Mouse (Mus musculus) gonadal fat pad, adult 2 months (tissue): ENCODE results near the gene Lta. TPM values are rescaled to one million over a fixed set of nuclear protein-coding genes. Genes with fewer than 3 reads are reported as not detected.

Experiments
- DNase-seq: peaks from one replicate; pipeline ENCODE4 v3.0.0-alpha.2; 2012; ENCODE audit warnings: low read depth
- polyA plus RNA-seq: library from polyadenylated mRNA; depleted of rRNA; stranded (reverse); fragments of >200 nt; gene quantifications from 2 replicates; pipeline ENCODE4 v1.2.3, GENCODE M21; 2012

The Lta gene
- polyA plus RNA-seq, 1 experiment: 0.28 TPM

DNA sequence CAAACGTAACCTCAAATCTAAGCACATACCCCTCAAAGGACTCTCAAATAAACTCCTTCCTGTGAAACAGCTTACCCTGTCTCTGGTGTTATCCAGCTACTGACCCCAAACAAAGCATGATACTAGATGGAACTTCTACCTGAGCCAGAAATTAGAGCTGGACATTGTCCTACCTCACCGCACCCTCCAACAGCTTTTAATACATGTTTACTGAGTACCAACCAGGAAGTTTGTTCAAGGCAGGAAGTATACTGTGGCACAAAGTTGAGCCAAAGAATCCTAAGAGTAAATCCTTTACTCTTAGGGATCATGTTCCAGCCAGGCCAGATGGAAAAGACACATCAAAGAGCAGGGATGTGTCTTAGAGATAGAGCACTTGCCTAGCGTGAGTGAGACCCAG, 5.4 kb upstream of the Lta start:
- no peak for DNase-seq

GRCm38 (mm10) chr17:35209785-35210535, 4.8 kb upstream of the Lta start:
- no peak for DNase-seq

DNA sequence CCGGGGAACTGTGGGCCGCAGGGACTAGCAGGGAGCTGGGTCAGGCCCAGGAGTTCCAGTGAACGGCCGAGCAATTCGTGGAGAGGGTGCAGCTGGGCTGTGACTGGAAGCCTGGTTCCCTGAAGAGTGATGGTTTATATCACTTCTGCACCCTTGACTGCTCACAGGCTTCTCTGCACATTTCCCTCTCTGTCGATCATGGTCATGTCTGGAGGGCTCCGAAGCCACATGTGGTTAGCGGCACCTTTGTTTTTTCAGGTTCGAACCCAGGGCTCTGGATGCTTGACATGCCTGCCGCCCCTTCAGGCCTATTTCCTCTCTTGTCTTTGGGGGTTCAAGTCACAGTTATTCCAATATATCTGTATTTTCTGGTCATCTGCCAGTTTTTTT, 224 bp upstream of the Lta start:
- DNase-seq: no peak

DNA sequence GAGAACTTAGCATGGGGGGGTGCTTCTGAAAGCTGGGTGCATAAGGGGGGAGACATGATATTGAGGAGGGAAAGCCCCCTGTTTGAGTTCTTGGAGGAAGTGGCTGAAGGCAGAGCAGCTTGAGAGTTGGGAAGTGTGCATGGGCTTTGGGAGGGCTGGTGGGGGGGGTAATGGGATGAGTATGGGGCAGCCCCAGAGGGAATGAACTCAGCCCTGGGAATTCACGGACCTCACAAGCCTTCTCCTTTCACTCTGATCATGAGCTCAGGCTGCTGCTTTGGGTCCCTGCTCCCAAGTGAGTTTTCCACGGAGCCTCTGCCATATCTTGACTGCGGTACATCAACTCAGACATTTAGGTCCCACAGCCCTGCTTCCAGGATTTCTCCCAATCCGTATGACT, 2.7 kb downstream of the Lta start:
- DNase-seq: no peak

DNA sequence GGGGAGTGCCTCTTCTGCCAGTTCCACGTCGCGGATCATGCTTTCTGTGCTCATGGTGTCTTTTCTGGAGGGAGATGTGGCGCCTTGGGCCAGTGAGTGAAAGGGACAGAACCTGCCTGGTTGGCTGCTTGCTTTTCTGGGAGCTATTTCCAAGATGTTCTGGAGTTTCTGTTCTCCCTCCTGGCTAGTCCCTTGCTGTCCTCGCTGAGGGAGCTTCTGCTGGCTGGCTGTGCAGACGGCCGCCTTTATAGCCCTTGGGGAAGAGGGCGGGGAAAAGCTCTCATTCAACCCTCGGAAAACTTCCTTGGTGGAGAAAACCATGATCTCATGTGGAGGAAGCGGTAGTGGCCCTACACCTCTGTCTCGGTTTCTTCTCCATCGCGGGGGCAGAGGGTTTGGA, 3.4 kb downstream of the Lta start, which contains the start of gene Tnf:
Gene Tnf, minus strand, starts transcription at position 221 of the 400 bp plus-strand sequence.
- no peak for DNase-seq

DNA sequence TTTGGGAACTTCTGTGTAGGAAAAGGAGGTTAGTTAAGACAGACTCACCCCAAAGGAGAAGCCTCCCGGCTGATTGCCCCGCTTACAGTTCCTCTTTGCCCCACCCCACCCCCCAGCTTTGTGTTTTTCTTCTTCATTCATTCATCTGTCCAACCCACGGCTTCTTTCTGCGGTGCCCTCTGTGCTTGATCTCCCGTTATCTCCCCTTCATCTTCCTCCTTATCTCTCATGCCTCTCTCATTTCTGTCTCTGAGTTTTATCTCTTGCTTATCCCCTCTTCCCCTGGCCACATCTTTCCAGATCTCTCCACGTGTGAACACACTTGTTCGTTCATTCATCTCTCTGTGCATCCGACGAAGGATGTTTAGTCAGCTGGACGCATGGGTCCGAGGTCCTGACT, 4.0 kb downstream of the Lta start:
- no peak for DNase-seq

- DNase-seq: no peak
Measured at GRCm38 (mm10) chr17:35200398-35200797, 4.8 kb downstream of the Lta start.

DNA sequence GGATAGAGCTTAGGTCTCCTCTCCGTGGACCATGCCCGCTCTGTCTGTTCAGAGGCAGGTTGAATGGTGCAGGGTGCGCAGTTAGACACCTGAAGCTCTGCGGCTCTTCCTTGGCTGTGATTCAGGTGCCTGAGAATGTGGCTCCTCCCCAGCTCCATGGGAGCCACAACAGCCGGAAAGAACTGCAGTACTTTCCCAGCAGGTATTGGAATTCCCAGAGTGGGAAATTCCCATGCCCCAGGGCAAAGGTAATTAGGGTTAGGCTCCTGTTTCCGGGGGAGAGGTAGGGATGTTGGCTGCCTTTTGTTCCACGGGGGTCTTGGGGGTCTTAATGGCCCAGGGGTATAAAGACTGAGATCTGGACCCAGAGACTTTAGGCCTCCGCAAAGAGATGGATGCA, 6.2 kb downstream of the Lta start:
- DNase-seq: no peak

DNA sequence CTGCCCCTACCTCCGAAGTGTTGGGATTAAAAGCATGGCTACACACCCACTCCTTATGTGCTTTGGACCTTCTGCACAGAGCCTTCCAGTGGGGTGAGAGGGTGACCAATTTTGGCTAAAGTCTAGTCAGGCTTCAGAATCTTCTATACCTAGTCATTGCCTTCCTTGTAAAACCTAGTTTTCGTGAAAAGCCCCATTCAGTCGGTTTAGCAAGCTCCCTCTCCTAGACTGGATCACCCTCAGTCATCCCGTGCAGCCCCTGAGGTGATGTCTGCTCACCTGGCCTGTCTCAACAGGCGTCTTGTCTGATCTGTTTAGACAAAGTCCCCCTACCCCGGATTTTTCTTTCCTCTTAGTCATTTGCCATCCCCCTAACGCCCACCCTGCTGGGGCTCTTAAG, 7.1 kb downstream of the Lta start:
- DNase-seq: no peak

- no peak for DNase-seq
Measured at GRCm38 (mm10) chr17:35197126-35197525, 8.0 kb downstream of the Lta start.

GRCm38 (mm10) chr17:35196321-35196641, 8.9 kb downstream of the Lta start:
- DNase-seq: no peak

DNA sequence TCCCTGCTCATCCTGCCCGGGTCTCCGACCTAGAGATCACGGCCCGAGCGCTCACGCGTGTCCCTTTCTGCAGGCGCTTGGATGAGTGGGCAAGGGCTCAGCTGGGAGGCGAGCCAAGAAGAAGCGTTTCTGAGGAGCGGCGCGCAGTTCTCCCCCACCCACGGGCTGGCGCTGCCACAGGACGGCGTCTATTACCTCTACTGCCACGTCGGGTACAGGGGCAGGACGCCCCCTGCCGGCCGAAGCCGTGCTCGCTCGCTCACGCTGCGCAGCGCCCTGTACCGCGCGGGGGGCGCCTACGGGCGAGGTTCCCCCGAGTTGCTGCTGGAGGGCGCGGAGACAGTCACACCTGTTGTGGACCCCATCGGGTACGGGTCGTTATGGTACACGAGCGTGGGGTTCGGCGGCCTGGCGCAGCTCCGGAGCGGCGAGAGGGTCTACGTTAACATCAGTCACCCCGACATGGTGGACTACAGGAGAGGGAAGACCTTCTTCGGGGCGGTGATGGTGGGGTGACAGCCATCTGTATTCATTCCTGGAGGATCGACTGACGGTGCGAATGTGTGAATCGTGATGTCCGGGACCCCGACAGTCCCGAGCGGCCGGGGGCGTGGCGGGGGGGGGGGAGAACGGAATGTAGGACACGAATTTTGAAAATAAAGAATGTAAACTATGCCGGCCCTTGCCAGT, 9.4 kb downstream of the Lta start:
- DNase-seq: no peak

GRCm38 (mm10) chr17:35194844-35195630, 10.1 kb downstream of the Lta start:
- DNase-seq: no peak

- no peak for DNase-seq
Measured at GRCm38 (mm10) chr17:35193881-35194843, 11.0 kb downstream of the Lta start, which contains the start of gene Ltb. Ltb (plus strand) TSS chr17:35194439.

DNA sequence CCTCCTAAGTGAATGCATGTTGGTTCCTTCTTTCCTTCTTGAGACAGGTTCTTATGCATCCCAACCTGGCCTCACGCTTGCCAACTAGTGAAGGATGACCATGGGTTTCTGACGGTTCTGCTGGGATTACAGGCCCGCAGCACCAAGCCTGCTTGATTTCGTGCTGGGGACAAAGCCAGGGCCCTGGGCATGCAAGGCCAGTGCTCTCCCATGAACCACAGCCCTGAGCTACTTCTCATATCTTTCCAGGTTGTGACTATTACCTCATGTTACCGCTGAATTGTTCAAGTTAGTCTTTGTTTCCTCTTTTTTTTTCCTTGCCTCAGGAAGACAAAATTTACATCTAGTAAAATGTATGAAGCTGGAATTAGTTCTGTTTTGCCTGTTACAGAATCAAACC, 12.2 kb downstream of the Lta start:
- no peak for DNase-seq

GRCm38 (mm10) chr17:35191723-35192122, 13.4 kb downstream of the Lta start:
- no peak for DNase-seq

GRCm38 (mm10) chr17:35190096-35190495, 15.1 kb downstream of the Lta start:
- no peak for DNase-seq

GRCm38 (mm10) chr17:35189186-35189585, 16.0 kb downstream of the Lta start:
- DNase-seq: no peak

GRCm38 (mm10) chr17:35187959-35188610, 17.1 kb downstream of the Lta start, which contains the start of gene Lst1:
Lst1 (minus strand) TSS chr17:35188439.
- DNase-seq: no peak

GRCm38 (mm10) chr17:35187345-35187744, 17.8 kb downstream of the Lta start:
- no peak for DNase-seq

- no peak for DNase-seq
Measured at GRCm38 (mm10) chr17:35186681-35187080, 18.5 kb downstream of the Lta start.
